Mouse (Mus musculus) testis, adult 2 months (tissue): ENCODE data around the gene Ccdc33.

Source experiments
- CTCF ChIP-seq: fragments of 200-500 bp; IDR thresholded peaks from 2 replicates; pipeline ENCODE4 v1.5.1; 2012; ENCODE audit warnings: low read depth, mild to moderate bottlenecking, inconsistent platforms, low read length, moderate library complexity; ENCODE audit not compliant: control insufficient read depth, insufficient read depth, insufficient replicate concordance
- POLR2A ChIP-seq: fragments of 200-500 bp; IDR thresholded peaks from 2 replicates; pipeline ENCODE4 v1.6.1; 2012; ENCODE audit warnings: low read depth, mild to moderate bottlenecking, inconsistent platforms, low read length, moderate library complexity; ENCODE audit not compliant: control insufficient read depth

DNA sequence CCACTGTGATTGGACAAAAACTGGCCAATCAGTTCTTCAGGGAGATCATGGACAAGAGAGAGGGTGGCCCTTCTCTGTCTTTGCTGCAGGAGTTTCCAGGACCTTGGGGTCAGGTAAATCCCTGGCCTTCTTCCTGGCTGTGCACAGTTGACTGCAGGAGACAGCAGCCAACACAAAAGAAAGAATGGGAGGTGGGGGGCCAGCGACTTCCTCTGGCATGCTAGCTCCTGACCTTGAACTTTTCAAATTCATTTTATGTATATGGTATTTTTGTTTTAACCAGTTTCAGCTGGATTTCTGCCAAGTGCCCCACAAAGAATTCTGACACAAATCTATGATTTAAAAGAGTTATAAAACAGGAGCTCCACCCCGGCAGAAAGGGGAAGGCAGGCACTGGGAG lies 115.4 kb downstream of the Ccdc33 start:
- TF ChIP-seq POLR2A (no peak), CTCF (no peak)
